Mouse (Mus musculus) hindbrain, embryonic 16.5 days (tissue): ENCODE data around the gene Alpk1. TPM values are rescaled to one million over a fixed set of nuclear protein-coding genes. Genes with fewer than 3 reads are reported as not detected.

Experiments used
- ATAC-seq: fragments of 200-750 bp; cut with Nextera tagmentation; 2 replicates; pipeline ENCODE4 v1.8.0; 2017; ENCODE audit warnings: moderate TSS enrichment, moderate library complexity
- H3K27ac ChIP-seq: fragments of 300-500 bp; sonication (generic); 2 replicates; pipeline ENCODE4 v1.5.1; 2014; ENCODE audit warnings: low read depth, mild to moderate bottlenecking, control low read depth, low read length, moderate library complexity
- H3K27me3 ChIP-seq: fragments of 300-500 bp; sonication (generic); replicated peaks from 2 replicates; pipeline ENCODE4 v1.6.1; 2014; ENCODE audit warnings: low read length; ENCODE audit not compliant: control insufficient read depth, insufficient read depth
- H3K36me3 ChIP-seq: fragments of 300-500 bp; sonication (generic); 2 replicates; pipeline ENCODE4 v1.6.1; 2014; ENCODE audit warnings: mild to moderate bottlenecking, low read length, moderate library complexity, mixed read lengths; ENCODE audit not compliant: control insufficient read depth, insufficient read depth
- H3K4me1 ChIP-seq: fragments of 300-500 bp; sonication (generic); 2 replicates; pipeline ENCODE4 v1.6.1; 2014; ENCODE audit warnings: low read depth, low read length; ENCODE audit not compliant: control insufficient read depth, insufficient read depth
- H3K4me2 ChIP-seq: fragments of 300-500 bp; sonication (generic); 2 replicates; pipeline ENCODE4 v1.6.1; 2014; ENCODE audit warnings: mild to moderate bottlenecking, low read length, control low read depth, moderate library complexity
- H3K4me3 ChIP-seq: fragments of 300-500 bp; sonication (generic); 2 replicates; pipeline ENCODE4 v1.5.1; 2014; ENCODE audit warnings: mild to moderate bottlenecking, low read length, control low read depth, moderate library complexity
- H3K9ac ChIP-seq: fragments of 300-500 bp; sonication (generic); 2 replicates; pipeline ENCODE4 v1.6.1; 2014; ENCODE audit warnings: low read depth, mild to moderate bottlenecking, control low read depth, low read length, moderate library complexity
- H3K9me3 ChIP-seq: fragments of 300-500 bp; sonication (generic); 2 replicates; pipeline ENCODE4 v1.6.1; 2014; ENCODE audit warnings: mild to moderate bottlenecking, low read length, moderate library complexity; ENCODE audit not compliant: control insufficient read depth
- WGBS: fragments of 180-500 bp; shearing (Covaris S2); extraction: QIAGEN DNeasy Blood & Tissue Kit; methylation state at CpG from one replicate; pipeline ENCODE4 v1.1.7; 2014; 5-methylcytosine and 5-hydroxymethylcytosine counted together
- polyA plus RNA-seq: library from polyadenylated mRNA; unstranded; fragments of >200 nt; fragmentation: Nextera tagmentation; extraction: Ambion mirVana; gene quantifications from 2 replicates; pipeline ENCODE4 v1.2.1, GENCODE M21; 2015

Gene Alpk1
- polyA plus RNA-seq, 1 experiment from 2014 or later, result 0.46 TPM

DNA sequence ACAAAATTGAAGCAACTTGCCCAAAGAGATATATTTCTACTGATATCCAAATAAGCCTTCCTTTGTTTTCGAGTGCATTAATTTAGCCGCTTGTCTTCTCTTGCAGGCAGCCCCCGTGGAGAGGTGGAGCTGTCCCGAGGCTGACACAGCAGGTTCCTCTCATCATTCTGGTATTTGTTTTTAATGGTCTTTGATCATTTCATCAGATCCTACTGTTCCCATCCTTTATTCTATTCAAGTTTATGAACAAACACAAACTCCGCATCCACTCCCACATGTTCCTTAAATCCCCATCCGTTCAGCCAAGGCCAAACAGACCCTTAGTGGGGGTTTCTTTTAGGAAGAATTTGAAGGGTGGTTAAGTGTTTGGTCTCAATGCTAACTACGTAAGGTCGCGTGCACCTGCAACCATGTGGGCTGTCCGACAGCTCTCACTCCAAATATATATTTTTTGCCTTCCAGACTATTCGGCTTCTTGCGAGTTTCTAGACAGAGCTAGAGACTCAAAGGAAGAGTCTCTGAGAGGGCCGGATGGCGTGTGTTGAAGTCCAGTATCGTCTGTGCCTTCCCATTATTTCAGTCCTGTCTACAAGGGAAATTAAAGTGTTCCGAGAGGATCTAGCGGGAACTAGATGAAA lies 149.5 kb downstream of the Alpk1 start:
- Histone ChIP-seq H3K4me2 (no peak overlapping the region), H3K9ac (no peak overlapping the region), H3K27ac (no peak overlapping the region), H3K27me3 (peaks cover 31% of the 10 kb centered on the region), H3K4me3 (no peak overlapping the region), H3K9me3 (no peaks in the 10 kb centered on the region), H3K36me3 (no peaks in the 10 kb centered on the region), H3K4me1 (peaks cover 23% of the 10 kb centered on the region)
- WGBS, result 6% methylated on average over 17 of the region's 17 CpGs
- ATAC-seq, result no peak

DNA sequence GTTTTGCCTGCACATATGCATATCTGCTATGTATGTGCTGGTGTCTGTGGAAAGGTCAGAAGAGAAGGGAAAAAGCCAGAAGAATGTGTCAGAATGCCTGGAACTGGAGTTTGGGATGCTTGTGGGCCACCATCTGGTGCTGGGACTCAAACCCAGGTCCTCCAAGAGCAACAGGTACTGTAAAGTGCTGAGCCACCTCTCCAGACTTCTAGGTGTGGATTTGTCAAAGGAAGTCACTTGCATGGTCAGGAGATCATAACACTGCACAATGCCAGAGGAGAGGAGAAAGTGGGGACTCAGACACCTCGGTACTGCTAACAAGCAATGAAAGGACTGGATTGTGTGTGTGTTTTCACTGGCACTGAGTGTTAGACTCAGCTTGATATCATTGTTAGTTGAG lies 150.1 kb downstream of the Alpk1 start:
- ATAC-seq, result no peak
- Histone ChIP-seq H3K36me3 (no peaks in the 10 kb centered on the region), H3K4me3 (no peak overlapping the region), H3K27ac (no peak overlapping the region), H3K4me2 (no peak overlapping the region), H3K9ac (no peak overlapping the region), H3K27me3 (peaks cover 33% of the 10 kb centered on the region), H3K9me3 (no peaks in the 10 kb centered on the region), H3K4me1 (peaks cover 26% of the 10 kb centered on the region)
- WGBS, result 30% methylated on average over 1 of the region's 1 CpGs

- 0 out of 2 replicates have a peak overlapping the region, but pooled peaks have one; percentile 22 for H3K4me2 ChIP-seq
- no peak overlapping the region for H3K4me3 ChIP-seq
- no peaks in the 10 kb centered on the region for H3K9me3 ChIP-seq
- no peak overlapping the region for H3K9ac ChIP-seq
- H3K4me1 ChIP-seq, result peaks cover 21% of the 10 kb centered on the region
- WGBS, result 5% methylated on average over 37 of the region's 37 CpGs
- H3K27me3 ChIP-seq, result peaks cover 33% of the 10 kb centered on the region
- no peak for ATAC-seq
- no peak overlapping the region for H3K27ac ChIP-seq
- no peaks in the 10 kb centered on the region for H3K36me3 ChIP-seq
Measured at GRCm38 (mm10) chr3:127628311-127629184, 151.8 kb downstream of the Alpk1 start.

- no peak overlapping the region for H3K9ac ChIP-seq
- peaks cover 35% of the 10 kb centered on the region for H3K27me3 ChIP-seq
- H3K4me1 ChIP-seq, result peaks cover 15% of the 10 kb centered on the region
- ATAC-seq, result no peak; the same call in 1 of the 2 replicates
- 1% methylated on average over 9 of the region's 9 CpGs for WGBS
- no peak overlapping the region for H3K27ac ChIP-seq
- peak overlapping the region; percentile 22; the same call in 1 of the 2 replicates for H3K4me2 ChIP-seq
- no peaks in the 10 kb centered on the region for H3K36me3 ChIP-seq
- H3K4me3 ChIP-seq, result no peak overlapping the region
- no peaks in the 10 kb centered on the region for H3K9me3 ChIP-seq
Measured at GRCm38 (mm10) chr3:127627956-127628310, 152.4 kb downstream of the Alpk1 start.

DNA sequence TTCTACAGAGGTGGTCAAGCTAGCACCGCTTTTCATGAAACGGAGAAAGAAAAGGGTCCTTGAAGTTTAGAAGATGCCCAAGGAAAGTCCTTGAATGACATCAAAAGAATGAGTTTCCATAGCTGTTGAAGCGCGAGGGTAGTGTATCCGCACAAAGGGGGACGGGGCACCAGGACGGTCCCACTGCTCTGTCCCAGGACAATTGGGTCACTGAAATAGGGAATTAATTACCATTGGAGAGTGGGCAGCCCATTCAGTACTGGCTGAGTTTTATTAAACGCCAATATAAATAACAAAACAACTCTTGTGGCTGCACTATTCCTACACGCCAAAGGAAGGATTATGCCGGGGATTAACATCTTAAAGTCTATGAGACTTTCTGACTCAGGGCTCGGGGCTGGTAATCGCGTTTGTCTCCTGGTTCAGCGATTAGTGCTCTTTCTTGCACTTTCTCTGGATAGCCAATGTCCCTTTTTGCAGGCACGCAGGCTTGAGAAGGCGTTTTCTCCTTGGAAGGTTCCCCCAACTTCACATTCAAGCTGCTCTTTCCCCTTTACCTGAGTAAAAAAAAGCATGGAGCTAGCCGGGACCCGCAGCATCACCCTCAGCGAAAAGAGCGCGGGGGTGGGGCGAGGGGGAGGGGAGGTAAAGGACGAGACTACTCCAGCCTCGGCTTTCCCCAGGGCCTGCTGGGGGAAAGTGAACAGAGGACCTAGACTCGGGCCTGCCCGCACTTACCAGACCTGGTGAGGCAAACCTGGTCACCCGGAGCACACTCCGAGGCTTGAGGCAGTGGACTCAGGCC lies 153.0 kb downstream of the Alpk1 start:
- no peak overlapping the region for H3K4me3 ChIP-seq
- 1% methylated on average over 27 of the region's 28 CpGs for WGBS

GRCm38 (mm10) chr3:127626524-127626923 lies 153.8 kb downstream of the Alpk1 start:
- H3K27me3 ChIP-seq, result peaks cover 28% of the 10 kb centered on the region
- peaks cover 7% of the 10 kb centered on the region for H3K4me1 ChIP-seq
- ATAC-seq, result no peak
- no peak overlapping the region for H3K9ac ChIP-seq
- no peak overlapping the region for H3K27ac ChIP-seq
- 6% methylated on average over 3 of the region's 3 CpGs for WGBS
- H3K9me3 ChIP-seq, result no peaks in the 10 kb centered on the region
- H3K36me3 ChIP-seq, result no peaks in the 10 kb centered on the region
- H3K4me3 ChIP-seq, result no peak overlapping the region
- H3K4me2 ChIP-seq, result no peak overlapping the region

More for the DNA sequence above, 153.0 kb downstream of the Alpk1 start:
- ATAC-seq, result 0 out of 2 replicates have a peak, but pooled peaks have one; percentile 12
- no peaks in the 10 kb centered on the region for H3K36me3 ChIP-seq
- no peak overlapping the region for H3K27ac ChIP-seq
- no peak overlapping the region for H3K9ac ChIP-seq
- no peaks in the 10 kb centered on the region for H3K9me3 ChIP-seq
- peaks cover 10% of the 10 kb centered on the region for H3K4me1 ChIP-seq
- no peak overlapping the region; the same call in 1 of the 2 replicates for H3K4me2 ChIP-seq
- H3K27me3 ChIP-seq, result peaks cover 35% of the 10 kb centered on the region

DNA sequence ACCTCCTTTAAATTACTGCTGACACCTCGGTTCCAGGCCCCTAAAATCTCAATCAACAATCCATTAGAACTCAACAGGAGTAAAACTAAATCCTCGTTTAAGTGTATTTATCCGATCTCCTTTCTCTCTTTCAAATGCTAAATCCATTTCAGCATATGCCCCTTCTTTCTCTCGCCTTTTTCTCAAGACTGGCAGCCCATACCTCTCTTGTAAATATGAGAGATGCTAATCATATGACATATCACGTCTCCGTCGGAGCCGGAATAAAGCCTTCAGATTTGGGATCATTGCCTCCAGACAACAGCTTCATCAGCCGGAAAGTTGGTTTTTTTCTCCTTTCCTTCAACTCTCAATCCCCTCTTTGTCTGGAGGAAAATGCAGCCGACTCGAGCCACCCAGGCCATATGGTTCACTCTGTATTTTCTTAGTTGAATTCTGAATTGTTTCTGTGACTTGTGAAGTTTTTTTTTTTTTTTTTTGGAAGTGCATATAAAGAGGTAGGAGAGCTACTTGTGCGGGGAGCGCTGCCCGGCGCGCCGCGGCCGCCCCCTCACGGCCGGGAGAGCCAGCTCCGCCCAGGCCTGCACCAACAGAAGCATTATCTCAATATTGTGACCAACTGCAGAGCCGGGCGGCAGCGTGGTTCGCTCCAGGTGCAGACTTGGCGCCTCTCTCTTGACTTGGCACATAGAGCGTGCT lies 154.5 kb downstream of the Alpk1 start:
- peak; percentile 49; the same call in 1 of the 2 replicates for ATAC-seq
- WGBS, result 1% methylated on average over 28 of the region's 28 CpGs
- Histone ChIP-seq H3K9ac (no peak overlapping the region), H3K36me3 (no peaks in the 10 kb centered on the region), H3K27ac (no peak overlapping the region), H3K4me3 (peak overlapping the region; percentile 39), H3K4me1 (peaks cover 7% of the 10 kb centered on the region), H3K9me3 (no peaks in the 10 kb centered on the region), H3K27me3 (peaks cover 28% of the 10 kb centered on the region), H3K4me2 (peak overlapping the region; percentile 59)

DNA sequence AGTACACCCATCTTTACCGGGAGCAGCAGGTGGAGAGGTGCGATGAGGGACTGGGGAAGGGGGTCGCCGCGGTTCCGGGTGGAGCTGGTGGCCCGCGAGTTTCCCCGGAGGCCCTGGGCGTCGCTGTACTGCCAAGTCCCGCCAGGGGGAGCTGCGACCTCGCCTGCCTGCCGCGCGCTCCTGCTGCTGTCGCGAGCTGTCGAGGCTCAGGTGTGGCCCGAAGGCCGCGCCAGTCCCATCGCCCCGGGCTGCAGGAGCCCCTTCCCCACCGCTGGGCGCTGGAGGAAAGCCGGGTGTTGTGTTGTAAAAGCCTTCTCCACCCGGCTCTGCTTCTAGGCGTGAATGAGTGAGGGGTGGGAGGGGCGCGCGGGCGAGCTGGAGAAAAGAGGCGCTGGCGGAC lies 155.0 kb downstream of the Alpk1 start:
- under 1% methylated on average over 36 of the region's 36 CpGs for WGBS

More for the DNA sequence above, 155.0 kb downstream of the Alpk1 start:
- peak overlapping the region; percentile 39 for H3K4me3 ChIP-seq
- no peak overlapping the region for H3K27ac ChIP-seq
- ATAC-seq, result peak; percentile 76
- H3K36me3 ChIP-seq, result no peaks in the 10 kb centered on the region
- peaks cover 28% of the 10 kb centered on the region for H3K27me3 ChIP-seq
- peak overlapping the region; percentile 59 for H3K4me2 ChIP-seq
- 0 out of 2 replicates have a peak overlapping the region, but pooled peaks have one; percentile 28 for H3K9ac ChIP-seq
- H3K4me1 ChIP-seq, result peaks cover 7% of the 10 kb centered on the region
- H3K9me3 ChIP-seq, result no peaks in the 10 kb centered on the region
